Mouse (Mus musculus) lung, postnatal 0 days (tissue): Measurements from ENCODE around the gene Lyrm7.

Experiments used
- CTCF ChIP-seq: IDR thresholded peaks from 2 replicates; pipeline ENCODE4 v1.5.1; 2016; ENCODE audit warnings: antibody characterized with exemption, mild to moderate bottlenecking
- EP300 ChIP-seq: IDR thresholded peaks from 2 replicates; pipeline ENCODE4 v1.6.1; 2016; ENCODE audit warnings: antibody characterized with exemption, mild to moderate bottlenecking, control low read depth

GRCm38 (mm10) chr11:54902333-54903323 lies 41.9 kb upstream of the Lyrm7 start, which contains the start of gene Gpx3:
- TF ChIP-seq CTCF (no peak), EP300 (no peak)
